Mouse (Mus musculus) cerebellum, adult 2 months (tissue): ENCODE results near the gene Ccdc136. TPM values are rescaled to one million over a fixed set of nuclear protein-coding genes. Genes with fewer than 3 reads are reported as not detected.
A peak's percentile ranks its signal among the peaks of the same experiment; 100 is the strongest.
"Not testable (repeated sequence)": the region's sequence is repeated elsewhere in the genome, so short reads cannot be mapped to it uniquely, and the experiment has no call there.

ENCODE experiments used
- DNase-seq, 2 experiments: peaks; one replicate each; pipeline ENCODE4 v3.0.0; 2021
- H3K27ac ChIP-seq: fragments of 200-500 bp; 2 replicates; pipeline ENCODE4 v1.5.1; 2012; ENCODE audit warnings: low read length, control low read depth, inconsistent platforms; ENCODE audit not compliant: insufficient read depth
- H3K27me3 ChIP-seq: fragments of 200-500 bp; 2 replicates; pipeline ENCODE4 v1.6.1; 2012; ENCODE audit warnings: inconsistent platforms, mild to moderate bottlenecking, low read length, moderate library complexity; ENCODE audit not compliant: control insufficient read depth, insufficient read depth
- H3K4me1 ChIP-seq: fragments of 200-500 bp; 2 replicates; pipeline ENCODE4 v1.6.1; 2011; ENCODE audit warnings: low read length; ENCODE audit not compliant: control insufficient read depth, insufficient read depth
- H3K4me3 ChIP-seq: fragments of 200-500 bp; replicated peaks from 2 replicates; pipeline ENCODE3; 2011; ENCODE audit warnings: mild to moderate bottlenecking, low read depth, low read length, control low read depth; ENCODE audit not compliant: insufficient read depth
- CTCF ChIP-seq: fragments of 200-500 bp; IDR thresholded peaks from 2 replicates; pipeline ENCODE4 v1.5.1; 2011; ENCODE audit warnings: low read depth, mild to moderate bottlenecking, control low read depth, low read length, moderate library complexity, borderline replicate concordance; ENCODE audit not compliant: insufficient read depth
- POLR2A ChIP-seq: fragments of 200-500 bp; IDR thresholded peaks from 2 replicates; pipeline ENCODE4 v1.6.1; 2011; ENCODE audit warnings: low read length, control low read depth, borderline replicate concordance; ENCODE audit not compliant: insufficient read depth
- WGBS: fragments of 180-500 bp; shearing (Covaris S2); methylation state at CpG from one replicate; pipeline ENCODE4 v1.1.7; 2018; 5-methylcytosine and 5-hydroxymethylcytosine counted together
- polyA plus RNA-seq: library from polyadenylated mRNA; depleted of rRNA; stranded (reverse); fragments of >200 nt; gene quantifications from 2 replicates; pipeline ENCODE4 v1.2.3, GENCODE M21; 2012

Ccdc136 gene
- polyA plus RNA-seq, 1 experiment = 164 TPM

DNA sequence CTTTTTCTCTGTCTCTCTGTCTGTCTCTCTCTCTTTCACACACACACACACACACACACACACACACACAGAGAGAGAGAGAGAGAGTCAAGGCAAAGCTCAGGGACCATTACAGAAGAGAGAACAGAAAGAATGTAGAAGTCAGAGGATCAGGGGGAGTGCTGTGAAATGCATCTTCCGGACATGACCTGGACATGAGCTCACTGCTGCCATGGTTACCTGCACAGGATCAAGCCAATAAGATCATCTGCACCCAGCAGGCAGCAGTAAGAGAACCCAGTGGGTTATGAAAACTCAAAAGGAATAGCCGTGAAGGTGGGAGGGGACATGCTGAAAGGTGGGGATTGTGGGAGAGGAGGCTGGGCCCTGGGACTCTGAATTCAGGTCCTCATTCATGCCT, 13.7 kb upstream of the Ccdc136 start:
- 41% methylated on average over 2 of the region's 2 CpGs for WGBS

DNA sequence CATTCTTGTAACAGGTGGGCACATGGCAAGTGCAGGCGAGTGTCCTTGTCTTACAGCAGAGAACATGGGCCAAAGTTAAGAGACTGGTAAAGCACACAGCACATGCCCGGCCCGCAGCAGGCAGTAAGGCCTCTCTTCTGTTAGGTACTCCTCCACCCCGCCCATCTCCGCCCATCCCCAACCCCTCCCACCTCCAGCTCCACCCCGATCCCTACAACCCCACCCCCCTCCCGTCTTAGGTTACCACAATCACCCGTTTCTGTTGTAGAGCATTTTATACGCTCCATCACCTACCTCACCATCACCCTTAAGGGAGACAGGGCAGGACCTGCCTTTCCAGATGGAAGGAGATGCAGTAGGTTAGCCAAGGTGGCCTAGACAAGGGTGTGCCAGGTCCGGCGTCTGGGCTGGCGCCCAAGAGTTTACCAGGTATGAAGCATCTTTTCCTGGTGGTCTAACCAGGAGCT, 8.0 kb upstream of the Ccdc136 start, which contains the start of gene Opn1sw:
Opn1sw (minus strand) TSS at position 417 of the 467 bp plus-strand sequence.
- WGBS = 6% methylated on average over 12 of the region's 12 CpGs
- no peak for TF ChIP-seq CTCF
- no peak for TF ChIP-seq POLR2A

More for the DNA sequence above, 13.7 kb upstream of the Ccdc136 start:
- DNase-seq = no peak
- Histone ChIP-seq H3K4me1 (no peaks in the 10 kb centered on the region; the same call in 1 of the 2 replicates), H3K27me3 (no peaks in the 10 kb centered on the region), H3K4me3 (no peak overlapping the region), H3K27ac (no peak overlapping the region)
- TF ChIP-seq CTCF (no peak), POLR2A (no peak)

DNA sequence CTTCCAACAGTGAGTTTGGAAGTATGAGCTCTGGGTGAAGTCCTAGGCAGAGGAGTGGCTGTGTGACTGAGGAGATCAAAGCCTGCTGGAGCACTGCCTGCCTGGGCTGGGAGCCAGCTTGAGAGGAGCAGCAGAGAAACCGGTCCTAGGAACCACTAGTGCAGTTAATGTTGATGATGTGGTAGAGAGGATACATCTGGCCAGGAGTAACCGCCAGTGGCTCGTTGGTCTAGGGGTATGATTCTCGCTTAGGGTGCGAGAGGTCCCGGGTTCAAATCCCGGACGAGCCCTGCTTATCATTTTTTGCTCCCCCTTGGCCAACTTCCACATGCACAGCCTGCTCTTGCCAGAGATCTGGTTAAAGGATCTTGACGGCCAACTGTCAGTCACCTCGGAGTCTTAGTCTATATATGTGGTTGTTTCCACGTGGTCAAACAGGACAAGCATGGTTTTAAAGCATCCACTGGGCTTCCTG, 7.5 kb upstream of the Ccdc136 start:
- DNase-seq = peak; percentile 88 to 90
- H3K27me3 ChIP-seq = no peaks in the 10 kb centered on the region
- no peak overlapping the region for H3K27ac ChIP-seq
- 3% methylated on average over 11 of the region's 11 CpGs for WGBS
- H3K4me1 ChIP-seq = peaks cover 4% of the 10 kb centered on the region; the same call in 1 of the 2 replicates
- no peak for TF ChIP-seq POLR2A
- no peak for TF ChIP-seq CTCF
- H3K4me3 ChIP-seq = no peak overlapping the region

More for the DNA sequence above, 8.0 kb upstream of the Ccdc136 start, which contains the start of gene Opn1sw:
- Histone ChIP-seq H3K4me1 (peaks cover 4% of the 10 kb centered on the region; the same call in 1 of the 2 replicates), H3K27me3 (no peaks in the 10 kb centered on the region), H3K4me3 (no peak within 1 kb of the TSS), H3K27ac (no peak within 1 kb of the TSS)
- DNase-seq = peak in 1 of 2 experiments; percentile 17

DNA sequence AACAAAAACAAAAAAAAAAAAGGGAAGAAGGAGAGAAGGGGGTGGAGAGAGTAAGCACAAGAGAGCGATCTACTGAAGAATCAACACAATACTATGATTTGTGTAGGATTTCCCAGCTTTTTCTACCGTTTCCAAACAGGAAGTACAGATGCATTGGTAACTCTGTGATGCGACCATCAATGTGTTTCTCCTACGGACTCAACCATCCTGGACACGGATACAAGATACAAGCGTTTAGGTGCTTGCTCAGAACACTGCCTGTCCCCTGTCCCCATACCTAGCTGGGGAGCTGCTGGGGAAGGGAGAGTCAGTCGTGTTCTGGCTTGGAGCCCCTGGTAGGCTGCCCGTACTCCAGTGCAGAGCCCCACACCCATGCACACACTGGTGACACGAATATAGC, 6.7 kb upstream of the Ccdc136 start:
- TF ChIP-seq CTCF = no peak
- TF ChIP-seq POLR2A = no peak
- no peak for DNase-seq
- H3K27me3 ChIP-seq = no peaks in the 10 kb centered on the region
- H3K4me1 ChIP-seq = peaks cover 4% of the 10 kb centered on the region; the same call in 1 of the 2 replicates
- H3K27ac ChIP-seq = no peak overlapping the region
- H3K4me3 ChIP-seq = no peak overlapping the region
- 63% methylated on average over 9 of the region's 9 CpGs for WGBS

DNA sequence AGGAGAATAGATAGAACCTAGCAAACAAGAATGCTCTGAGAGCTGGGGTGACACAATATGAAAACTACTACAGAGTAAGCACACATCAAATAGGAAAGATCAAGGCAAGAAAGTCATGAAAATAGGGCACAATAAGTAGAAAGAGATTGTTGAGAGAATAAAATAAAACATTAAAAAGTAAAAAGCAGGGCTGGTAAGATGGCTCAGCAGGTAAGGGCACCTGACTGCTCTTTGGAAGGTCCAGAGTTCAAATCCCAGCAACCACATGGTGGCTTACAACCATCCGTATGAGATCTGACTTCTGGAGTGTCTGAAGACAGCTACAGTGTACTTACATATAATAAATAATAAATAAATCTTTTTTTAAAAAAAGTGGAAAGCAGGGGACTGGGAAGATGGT, 5.6 kb upstream of the Ccdc136 start:
- 94% methylated on average over 1 of the region's 1 CpGs for WGBS
- H3K4me1 ChIP-seq, H3K27ac ChIP-seq, H3K27me3 ChIP-seq, H3K4me3 ChIP-seq, DNase-seq: not testable (repeated sequence)

GRCm38 (mm10) chr6:29391241-29391640, 4.9 kb upstream of the Ccdc136 start:
- not testable (repeated sequence) for H3K27me3 ChIP-seq, H3K27ac ChIP-seq, DNase-seq, H3K4me1 ChIP-seq, H3K4me3 ChIP-seq
- WGBS = 80% methylated on average over 8 of the region's 8 CpGs

- DNase-seq = no peak
- Histone ChIP-seq H3K4me1 (peaks cover 4% of the 10 kb centered on the region; the same call in 1 of the 2 replicates), H3K27ac (no peak overlapping the region), H3K4me3 (no peak overlapping the region), H3K27me3 (no peaks in the 10 kb centered on the region)
- 66% methylated on average over 4 of the region's 4 CpGs for WGBS
- TF ChIP-seq POLR2A (no peak), CTCF (no peak)
Observed at GRCm38 (mm10) chr6:29391802-29392201, 4.3 kb upstream of the Ccdc136 start.

DNA sequence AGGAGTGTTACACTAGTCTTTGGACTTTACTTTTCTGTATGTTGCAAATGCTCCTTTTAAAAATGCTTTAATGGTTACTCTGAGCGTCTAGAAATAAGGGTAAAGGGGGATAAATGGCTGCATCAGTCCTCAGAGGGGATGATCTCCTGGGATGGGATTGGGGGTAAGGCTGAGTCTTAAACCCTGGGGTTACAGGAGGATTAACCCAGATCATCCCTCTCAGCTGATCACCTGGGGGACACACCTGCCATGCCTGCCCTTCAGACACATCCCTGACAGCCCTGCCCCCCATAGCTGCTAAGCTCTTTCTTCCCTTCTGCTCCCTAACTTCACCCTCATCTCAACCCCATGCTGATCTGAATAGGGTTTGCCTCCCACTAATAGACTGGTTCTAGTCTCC, 1.8 kb upstream of the Ccdc136 start:
- Histone ChIP-seq H3K4me1 (peaks cover 7% of the 10 kb centered on the region; the same call in 1 of the 2 replicates), H3K27me3 (no peaks in the 10 kb centered on the region), H3K27ac (no peak overlapping the region), H3K4me3 (no peak overlapping the region)
- WGBS = 90% methylated on average over 1 of the region's 1 CpGs
- TF ChIP-seq POLR2A (no peak), CTCF (no peak)
- no peak for DNase-seq
